Mouse (Mus musculus) CH12.LX (cell line): ENCODE measurements around the gene Pafah2. TPM values are rescaled to one million over a fixed set of nuclear protein-coding genes. Genes with fewer than 3 reads are reported as not detected.

ENCODE experiments used
- DNase-seq: peaks from one replicate; pipeline ENCODE4 v3.0.0-alpha.2; 2013; ENCODE audit errors: extremely low read depth
- H3K27ac ChIP-seq: 2 replicates; pipeline ENCODE4 v1.5.1; 2012; ENCODE audit warnings: low read depth, mild to moderate bottlenecking, control low read depth, moderate library complexity; ENCODE audit not compliant: insufficient read depth
- H3K27me3 ChIP-seq: replicated peaks from 2 replicates; pipeline ENCODE3; 2012; ENCODE audit warnings: inconsistent platforms
- H3K36me3 ChIP-seq, 2 experiments: replicated peaks in 1 of 2; 2 replicates each; pipeline versions ENCODE3 to v1.6.1; 2012; ENCODE audit warnings: inconsistent platforms in 1 of 2, low read length in 1 of 2, mild to moderate bottlenecking in 1 of 2, mixed read lengths in 1 of 2, moderate library complexity in 1 of 2; ENCODE audit not compliant: control insufficient read depth in 1 of 2, insufficient read depth in 1 of 2
- H3K4me1 ChIP-seq, 2 experiments: 2 replicates each; pipeline ENCODE4 v1.6.1; 2012; ENCODE audit warnings: inconsistent platforms in 1 of 2, moderate library complexity in 1 of 2; ENCODE audit not compliant: insufficient read depth in 2 of 2, control insufficient read depth in 1 of 2
- H3K4me2 ChIP-seq: 2 replicates; pipeline ENCODE4 v1.6.1; 2012; ENCODE audit warnings: low read depth, mild to moderate bottlenecking, control low read depth; ENCODE audit not compliant: poor library complexity, insufficient read depth, severe bottlenecking
- H3K4me3 ChIP-seq, 3 experiments: fragments of 150-350 bp in 1 of 3; sonication (generic) in 1 of 3; replicated peaks in 1 of 3; 2 replicates each; pipeline versions ENCODE3 to v1.5.1; 2011 to 2012; ENCODE audit warnings: low read depth in 2 of 3, low read length in 2 of 3, mild to moderate bottlenecking in 2 of 3, moderate library complexity in 2 of 3, control low read depth in 1 of 3, improper control_type of control experiment in 1 of 3, inconsistent platforms in 1 of 3, mixed read lengths in 1 of 3; ENCODE audit not compliant: poor library complexity in 1 of 3
- H3K79me2 ChIP-seq: replicated peaks from 2 replicates; pipeline ENCODE4 v1.6.1; 2012; ENCODE audit warnings: mild to moderate bottlenecking, moderate library complexity; ENCODE audit not compliant: control insufficient read depth, poor library complexity, insufficient read depth, severe bottlenecking; ENCODE audit errors: extremely low read depth
- H3K9ac ChIP-seq: 2 replicates; pipeline ENCODE4 v1.6.1; 2012; ENCODE audit warnings: low read depth, mild to moderate bottlenecking, control low read depth, moderate library complexity; ENCODE audit not compliant: insufficient read depth
- H3K9me3 ChIP-seq: replicated peaks from 2 replicates; pipeline ENCODE3; 2012; ENCODE audit warnings: low read length, inconsistent platforms, mixed read lengths
- BHLHE40 ChIP-seq: IDR thresholded peaks from 2 replicates; pipeline ENCODE4 v1.6.1; 2011; ENCODE audit warnings: mild to moderate bottlenecking, low read depth, low read length, improper control_type of control experiment
- CHD1 ChIP-seq: IDR thresholded peaks from 2 replicates; pipeline ENCODE4 v1.6.1; 2012; ENCODE audit warnings: low read depth, low read length, improper control_type of control experiment, inconsistent platforms
- CHD2 ChIP-seq: IDR thresholded peaks from 2 replicates; pipeline ENCODE4 v1.6.1; 2011; ENCODE audit warnings: low read length, improper control_type of control experiment
- CTCF ChIP-seq, 2 experiments: IDR thresholded peaks in 1 of 2; conservative IDR thresholded peaks in 1 of 2; 2 replicates each; pipeline ENCODE4 v1.5.1; 2011 to 2012; ENCODE audit warnings: low read depth in 2 of 2, low read length in 2 of 2, improper control_type of control experiment in 1 of 2, inconsistent platforms in 1 of 2, mild to moderate bottlenecking in 1 of 2, moderate library complexity in 1 of 2
- E2F4 ChIP-seq: IDR thresholded peaks from 2 replicates; pipeline ENCODE4 v1.6.1; 2011; ENCODE audit warnings: low read depth, low read length, improper control_type of control experiment; ENCODE audit not compliant: insufficient replicate concordance
- HCFC1 ChIP-seq: IDR thresholded peaks from 2 replicates; pipeline ENCODE4 v1.6.1; 2012; ENCODE audit warnings: low read depth, mild to moderate bottlenecking, inconsistent platforms, low read length, improper control_type of control experiment
- IRF4 ChIP-seq: IDR thresholded peaks from 2 replicates; pipeline ENCODE4 v1.6.1; 2014; ENCODE audit warnings: low read depth, mild to moderate bottlenecking, inconsistent platforms, low read length, improper control_type of control experiment
- JUN ChIP-seq: IDR thresholded peaks from 2 replicates; pipeline ENCODE4 v1.6.1; 2011; ENCODE audit warnings: low read depth, mild to moderate bottlenecking, low read length, improper control_type of control experiment, moderate library complexity; ENCODE audit not compliant: insufficient read depth
- KAT2A ChIP-seq: IDR thresholded peaks from 2 replicates; pipeline ENCODE4 v1.6.1; 2012; ENCODE audit warnings: low read length, improper control_type of control experiment, inconsistent platforms; ENCODE audit not compliant: insufficient replicate concordance
- MAFK ChIP-seq: IDR thresholded peaks from 2 replicates; pipeline ENCODE4 v1.6.1; 2011; ENCODE audit warnings: low read length, improper control_type of control experiment; ENCODE audit not compliant: insufficient replicate concordance
- MAX ChIP-seq: IDR thresholded peaks from 2 replicates; pipeline ENCODE4 v1.6.1; 2011; ENCODE audit warnings: low read length, improper control_type of control experiment
- MAZ ChIP-seq: IDR thresholded peaks from 2 replicates; pipeline ENCODE4 v1.6.1; 2012; ENCODE audit warnings: low read depth, mild to moderate bottlenecking, inconsistent platforms, low read length, improper control_type of control experiment, moderate library complexity
- MXI1 ChIP-seq: IDR thresholded peaks from 2 replicates; pipeline ENCODE4 v1.6.1; 2011; ENCODE audit warnings: mild to moderate bottlenecking, low read depth, low read length, improper control_type of control experiment
- NELFE ChIP-seq: IDR thresholded peaks from 2 replicates; pipeline ENCODE4 v1.6.1; 2011; ENCODE audit warnings: low read depth, low read length, improper control_type of control experiment
- RAD21 ChIP-seq: IDR thresholded peaks from 2 replicates; pipeline ENCODE4 v1.6.1; 2011; ENCODE audit warnings: low read depth, mild to moderate bottlenecking, low read length, improper control_type of control experiment, moderate library complexity
- TBP ChIP-seq: conservative IDR thresholded peaks from 2 replicates; pipeline ENCODE4 v1.6.1; 2011; ENCODE audit warnings: low read depth, low read length, improper control_type of control experiment
- TCF12 ChIP-seq: IDR thresholded peaks from 2 replicates; pipeline ENCODE4 v1.6.1; 2014; ENCODE audit warnings: low read depth, mild to moderate bottlenecking, inconsistent platforms, low read length, improper control_type of control experiment
- USF1 ChIP-seq: IDR thresholded peaks from 2 replicates; pipeline ENCODE4 v1.6.1; 2014; ENCODE audit warnings: low read depth, mild to moderate bottlenecking, inconsistent platforms, low read length, improper control_type of control experiment
- USF2 ChIP-seq: conservative IDR thresholded peaks from 2 replicates; pipeline ENCODE4 v1.6.1; 2011; ENCODE audit warnings: low read depth, low read length, improper control_type of control experiment
- ZC3H11A ChIP-seq: IDR thresholded peaks from 2 replicates; pipeline ENCODE4 v1.6.1; 2012; ENCODE audit warnings: low read depth, mild to moderate bottlenecking, inconsistent platforms, low read length, improper control_type of control experiment
- ZKSCAN1 ChIP-seq: IDR thresholded peaks from 2 replicates; pipeline ENCODE4 v1.6.1; 2012; ENCODE audit warnings: low read depth, inconsistent platforms, low read length, improper control_type of control experiment, borderline replicate concordance
- ZMIZ1 ChIP-seq: IDR thresholded peaks from 2 replicates; pipeline ENCODE4 v1.6.1; 2012; ENCODE audit warnings: low read depth, mild to moderate bottlenecking, inconsistent platforms, low read length, improper control_type of control experiment
- ZNF384 ChIP-seq: IDR thresholded peaks from 2 replicates; pipeline ENCODE4 v1.6.1; 2012; ENCODE audit warnings: low read depth, low read length, improper control_type of control experiment, inconsistent platforms
- dilution Hi-C: fragments of 300-500 bp; cut with MboI; formaldehyde crosslinking; loops from 2 replicates; pipeline ENCODE4 v1.14.3; 2020; ENCODE audit warnings: low sequenced_read_pairs; ENCODE audit not compliant: extremely low pct_unique_long_range_greater_than_20kb, extremely low pct_ligation_motif_present
- in situ Hi-C: fragments of 300-500 bp; cut with MboI; formaldehyde crosslinking; loops from 3 replicates; pipeline ENCODE4 v1.14.3; 2019; ENCODE audit warnings: low sequenced_read_pairs, low pct_ligation_motif_present, low pct_unique_long_range_greater_than_20kb, mixed read lengths
- polyA plus RNA-seq: library from polyadenylated mRNA; unstranded; fragments of >175 nt; gene quantifications from 2 replicates; pipeline ENCODE4 v1.2.1, GENCODE M21; 2012; ENCODE audit warnings: low read depth; ENCODE audit not compliant: insufficient read length
- total RNA-seq, 2 experiments: library from RNA; depleted of rRNA; stranded (reverse); fragments of 300-350 nt in 1 of 2; fragments of >200 nt in 1 of 2; gene quantifications; 2 replicates each; pipeline ENCODE4 v1.2.3; 2012 to 2014

Gene Pafah2
- total and polyA plus RNA-seq, 3 experiments = 8.9 to 10.7 (median 10.4) TPM

- Histone ChIP-seq H3K9ac (no peak overlapping the region), H3K27ac (no peak overlapping the region), H3K79me2 (no peaks in the 10 kb centered on the region), H3K4me2 (no peak overlapping the region), H3K4me1 (peaks cover 2 to 7% of the 10 kb centered on the region in 2 experiments; a peak in 2 of 4 replicates), H3K9me3 (peaks cover 10% of the 10 kb centered on the region), H3K36me3 (no peaks in the 10 kb centered on the region), H3K27me3 (peaks cover 7% of the 10 kb centered on the region), H3K4me3 (no peak overlapping the region)
- in situ Hi-C loops = no loop called here
- no peak for DNase-seq
- dilution Hi-C loops = no loop called here
- no peak for TF ChIP-seq MXI1
- TF ChIP-seq USF2 = no peak
- no peak for TF ChIP-seq ZNF384
- no peak for TF ChIP-seq TCF12
- TF ChIP-seq ZKSCAN1 = no peak
- no peak for TF ChIP-seq RAD21
- TF ChIP-seq CHD1 = no peak
Observed at GRCm38 (mm10) chr4:134442216-134442615, 46.1 kb downstream of the Pafah2 start.

GRCm38 (mm10) chr4:134443589-134443988, 47.5 kb downstream of the Pafah2 start:
- Histone ChIP-seq H3K27ac (no peak overlapping the region), H3K4me3 (no peak overlapping the region), H3K79me2 (no peaks in the 10 kb centered on the region)
- dilution Hi-C loops = no loop called here
- no peak for TF ChIP-seq MAFK
- TF ChIP-seq, all 38 proteins: peak for 0
- Histone ChIP-seq H3K36me3 (no peaks in the 10 kb centered on the region), H3K4me2 (no peak overlapping the region), H3K9me3 (peaks cover 10% of the 10 kb centered on the region), H3K4me1 (peaks cover 2 to 8% of the 10 kb centered on the region in 2 experiments; a peak in 2 of 4 replicates), H3K9ac (no peak overlapping the region), H3K27me3 (peaks cover 7% of the 10 kb centered on the region)
- no peak for DNase-seq
- in situ Hi-C loops = no loop called here

- no peak overlapping the region for H3K4me2 ChIP-seq
- no peak overlapping the region for H3K4me3 ChIP-seq
- in situ Hi-C loops (no loop called here), dilution Hi-C loops (no loop called here)
- peaks cover 7% of the 10 kb centered on the region for H3K27me3 ChIP-seq
- no peak overlapping the region for H3K9ac ChIP-seq
- H3K79me2 ChIP-seq = no peaks in the 10 kb centered on the region
- H3K4me1 ChIP-seq = peaks cover 2 to 8% of the 10 kb centered on the region in 2 experiments; a peak in 2 of 4 replicates
- DNase-seq = no peak
- H3K36me3 ChIP-seq = no peaks in the 10 kb centered on the region
- H3K27ac ChIP-seq = no peak overlapping the region
- no peak for TF ChIP-seq NELFE
- TF ChIP-seq MXI1 = no peak
- no peak for TF ChIP-seq KAT2A
- TF ChIP-seq CTCF (conservative IDR thresholded peaks at IDR 0.05 in 1 of 2, IDR thresholded peaks at IDR 0.05 in 1 of 2; ENCODE audit: low read depth in 2 of 2, low read length in 2 of 2) = no peak
- TF ChIP-seq ZKSCAN1 = no peak
- no peak for TF ChIP-seq JUN
- no peak for TF ChIP-seq CHD1
- TF ChIP-seq TBP = no peak
- TF ChIP-seq E2F4 = no peak
- no peak for TF ChIP-seq ZNF384
- TF ChIP-seq IRF4 = no peak
- TF ChIP-seq ZC3H11A = no peak
- no peak for TF ChIP-seq BHLHE40
- no peak for TF ChIP-seq MAX
- TF ChIP-seq MAZ = no peak
- TF ChIP-seq TCF12 = no peak
- TF ChIP-seq CHD2 = no peak
- TF ChIP-seq ZMIZ1 = no peak
- TF ChIP-seq HCFC1 = no peak
- no peak for TF ChIP-seq USF1
- TF ChIP-seq, all 38 proteins: peak for 0
- H3K9me3 ChIP-seq = peaks cover 10% of the 10 kb centered on the region
Observed at GRCm38 (mm10) chr4:134444949-134445348, 48.8 kb downstream of the Pafah2 start.
